In genomic region chr5:140800288-140800923, GRCm38 (mm10) we compare ENCODE assay signal across 11 mouse cellular contexts. TPM values are rescaled to one million over a fixed set of nuclear protein-coding genes. Genes with fewer than 3 reads are reported as not detected.
DNase-seq lines count a peak whose midpoint lies in the region; ATAC-seq and TF ChIP-seq lines count a peak whose summit lies in the region.
"Had no signal": no experiment of that assay in that cellular context is flagged by ENCODE, and none has a peak within 500 bp of the region (broad histone marks: within the 10 kb centered on the region; RNA-seq: fewer than 3 reads in every experiment).

No protein-coding gene starts in this region.

- H3K9ac ChIP-seq in intestine, postnatal 0 days (ENCODE audit: low read depth, low read length): no peak overlapping the region
- H3K9ac ChIP-seq in intestine, embryonic 16.5 days (ENCODE audit: low read depth, low read length): no peak overlapping the region
- H3K9ac ChIP-seq: embryonic facial prominence, embryonic 13.5 days; limb, embryonic 13.5 days had no signal

- peak; percentile 14 for DNase-seq in cerebellum, adult 8-10 months
- DNase-seq in cerebellum, postnatal 4 days (ENCODE audit: low spot score in 2 of 2): no peak
- DNase-seq in 3T3-L1 (ENCODE audit: low read depth, low spot score): peak; percentile 52
- peak; percentile 21 for DNase-seq in fibroblast of lung, adult 2 months (ENCODE audit: low read depth)
- no peak for DNase-seq in urinary bladder, postnatal 36 days (ENCODE audit: low spot score in 2 of 2)

- 0 out of 2 replicates have a peak, but pooled peaks cover 3% of the 10 kb centered on the region for H3K4me1 ChIP-seq in intestine, postnatal 0 days (replicated peaks; ENCODE audit: control insufficient read depth, insufficient read depth, low read length)
- no peaks in the 10 kb centered on the region; the same call in 1 of the 2 replicates for H3K4me1 ChIP-seq in intestine, embryonic 16.5 days (ENCODE audit: control insufficient read depth, insufficient read depth, low read length)

- TF ChIP-seq CTCF in intestine, postnatal 0 days (IDR thresholded peaks at IDR 0.05; ENCODE audit: low read depth): peak; percentile 9; the same call in 1 of the 2 replicates

- H3K4me2 ChIP-seq in intestine, postnatal 0 days (replicated peaks; ENCODE audit: low read depth): no peak overlapping the region
- no peak overlapping the region for H3K4me2 ChIP-seq in intestine, embryonic 16.5 days (ENCODE audit: low read depth, low read length)
- H3K4me2 ChIP-seq: embryonic facial prominence, embryonic 13.5 days; limb, embryonic 13.5 days; neural tube, embryonic 12.5 days had no signal

- WGBS in intestine, postnatal 0 days: 78% methylated on average over 6 of the region's 6 CpGs
- 77% methylated on average over 6 of the region's 6 CpGs for WGBS in intestine, embryonic 16.5 days

- no peak overlapping the region for H3K27ac ChIP-seq in intestine, postnatal 0 days (ENCODE audit: low read depth, low read length)
- H3K27ac ChIP-seq in intestine, embryonic 16.5 days (ENCODE audit: low read length): no peak overlapping the region
- H3K27ac ChIP-seq: embryonic facial prominence, embryonic 13.5 days; limb, embryonic 13.5 days; neural tube, embryonic 12.5 days had no signal

- H3K36me3 ChIP-seq in intestine, postnatal 0 days (ENCODE audit: control insufficient read depth, insufficient read depth): no peaks in the 10 kb centered on the region
- H3K36me3 ChIP-seq in intestine, embryonic 16.5 days (ENCODE audit: control insufficient read depth, insufficient read depth, low read length): no peaks in the 10 kb centered on the region
- H3K36me3 ChIP-seq: embryonic facial prominence, embryonic 13.5 days; limb, embryonic 13.5 days; neural tube, embryonic 12.5 days had no signal

- H3K27me3 ChIP-seq in intestine, postnatal 0 days (replicated peaks; ENCODE audit: control insufficient read depth, insufficient read depth, low read length): no peaks in the 10 kb centered on the region
- no peaks in the 10 kb centered on the region for H3K27me3 ChIP-seq in intestine, embryonic 16.5 days (replicated peaks; ENCODE audit: control insufficient read depth, insufficient read depth, low read length)
- H3K27me3 ChIP-seq: embryonic facial prominence, embryonic 13.5 days; limb, embryonic 13.5 days; neural tube, embryonic 12.5 days had no signal

- H3K4me3 ChIP-seq in intestine, postnatal 0 days (ENCODE audit: low read depth, low read length): no peak overlapping the region
- H3K4me3 ChIP-seq in intestine, embryonic 16.5 days (ENCODE audit: low read length): no peak overlapping the region
- H3K4me3 ChIP-seq: embryonic facial prominence, embryonic 13.5 days; limb, embryonic 13.5 days; neural tube, embryonic 12.5 days had no signal

- no peak for ATAC-seq in intestine, postnatal 0 days
- ATAC-seq in intestine, embryonic 16.5 days: no peak
- no peak for ATAC-seq in activated CD4-positive, CD25-positive, alpha-beta regulatory T cell, adult 4 months

- no peaks in the 10 kb centered on the region for H3K9me3 ChIP-seq in intestine, postnatal 0 days (ENCODE audit: control insufficient read depth)
- no peaks in the 10 kb centered on the region for H3K9me3 ChIP-seq in intestine, embryonic 16.5 days (ENCODE audit: control insufficient read depth, low read length)
- H3K9me3 ChIP-seq: embryonic facial prominence, embryonic 13.5 days; limb, embryonic 13.5 days; neural tube, embryonic 12.5 days had no signal

RNA-seq across cellular contexts. Expression of gene Gna12, which starts 29.8 kb away (rescaled TPM):
- 13.8 and 14.4 TPM in 2 replicates for polyA plus RNA-seq in intestine, postnatal 0 days (2015; fragmentation: Nextera tagmentation; extraction: Ambion mirVana)
- polyA plus RNA-seq in intestine, embryonic 16.5 days (2015; fragmentation: Nextera tagmentation; extraction: Ambion mirVana): 5.2 and 5.4 TPM in 2 replicates
- polyA plus RNA-seq in activated CD4-positive, CD25-positive, alpha-beta regulatory T cell, adult 4 months (2017; shearing (Covaris generic)): 1 to 10 TPM; 3.9 to 4.6 TPM

Comparison
In these comparisons a context has a peak if more than half of its experiments do, and no peak if none do; other contexts are left out.
1. DNase-seq: peak in cerebellum, adult 8-10 months (single experiment), 3T3-L1 (single experiment) and fibroblast of lung, adult 2 months (single experiment); none in cerebellum, postnatal 4 days (0 of 2) and urinary bladder, postnatal 36 days (0 of 2).